ENCODE assay signal across 20 mouse cellular contexts in genomic region chr4:120388998-120389542, GRCm38 (mm10). TPM values are rescaled to one million over a fixed set of nuclear protein-coding genes. Genes with fewer than 3 reads are reported as not detected.
DNase-seq lines count a peak whose midpoint lies in the region; ATAC-seq and TF ChIP-seq lines count a peak whose summit lies in the region.
"Had no signal": no experiment of that assay in that cellular context is flagged by ENCODE, and none has a peak within 500 bp of the region (broad histone marks: within the 10 kb centered on the region; RNA-seq: fewer than 3 reads in every experiment).

No protein-coding gene starts in this region.

- peaks cover 18% of the 10 kb centered on the region for H3K4me1 ChIP-seq in hindbrain, embryonic 10.5 days (replicated peaks)
- H3K4me1 ChIP-seq in hindbrain, embryonic 13.5 days (replicated peaks) = no peaks in the 10 kb centered on the region

- no peak overlapping the region for H3K4me3 ChIP-seq in hindbrain, embryonic 10.5 days
- no peak overlapping the region for H3K4me3 ChIP-seq in hindbrain, embryonic 13.5 days
- H3K4me3 ChIP-seq: limb, embryonic 13.5 days; liver, embryonic 13.5 days; midbrain, embryonic 10.5 days; neural tube, embryonic 13.5 days had no signal

- no peak overlapping the region for H3K9ac ChIP-seq in hindbrain, embryonic 13.5 days
- H3K9ac ChIP-seq: limb, embryonic 13.5 days; liver, embryonic 13.5 days; lung, embryonic 14.5 days; neural tube, embryonic 13.5 days had no signal

- no peak overlapping the region for H3K4me2 ChIP-seq in hindbrain, embryonic 13.5 days
- H3K4me2 ChIP-seq: limb, embryonic 13.5 days; liver, embryonic 13.5 days; lung, embryonic 14.5 days; neural tube, embryonic 13.5 days had no signal

- peaks cover 64% of the 10 kb centered on the region for H3K27me3 ChIP-seq in hindbrain, embryonic 10.5 days (ENCODE audit: insufficient read depth, poor library complexity, severe bottlenecking)
- peaks cover 3% of the 10 kb centered on the region; the same call in 1 of the 2 replicates for H3K27me3 ChIP-seq in hindbrain, embryonic 13.5 days
- H3K27me3 ChIP-seq: limb, embryonic 13.5 days; neural tube, embryonic 13.5 days had no signal

- ATAC-seq in hindbrain, embryonic 13.5 days (ENCODE audit: low FRiP score) = no peak
- ATAC-seq: hindbrain, postnatal 0 days had no signal

- 17% methylated on average over 3 of the region's 3 CpGs for WGBS in hindbrain, embryonic 10.5 days
- 11% methylated on average over 3 of the region's 3 CpGs for WGBS in hindbrain, embryonic 13.5 days

- TF ChIP-seq POLR2A in brain, embryonic 14.5 days (IDR thresholded peaks at IDR 0.05; ENCODE audit: borderline replicate concordance, extremely low read depth, insufficient read depth, insufficient read length, poor library complexity, severe bottlenecking) = no peak

- H3K9me3 ChIP-seq in hindbrain, embryonic 10.5 days = no peaks in the 10 kb centered on the region
- no peaks in the 10 kb centered on the region for H3K9me3 ChIP-seq in hindbrain, embryonic 13.5 days
- H3K9me3 ChIP-seq: limb, embryonic 13.5 days; liver, embryonic 13.5 days; midbrain, embryonic 10.5 days; neural tube, embryonic 13.5 days had no signal

- H3K36me3 ChIP-seq in hindbrain, embryonic 10.5 days = no peaks in the 10 kb centered on the region
- H3K36me3 ChIP-seq in hindbrain, embryonic 13.5 days = no peaks in the 10 kb centered on the region
- H3K36me3 ChIP-seq: limb, embryonic 13.5 days; liver, embryonic 13.5 days; midbrain, embryonic 10.5 days; neural tube, embryonic 13.5 days had no signal

- H3K27ac ChIP-seq in hindbrain, embryonic 10.5 days = no peak overlapping the region
- H3K27ac ChIP-seq in hindbrain, embryonic 13.5 days = no peak overlapping the region
- H3K27ac ChIP-seq: hindbrain, postnatal 0 days; limb, embryonic 13.5 days; liver, embryonic 13.5 days; midbrain, embryonic 10.5 days; neural tube, embryonic 13.5 days had no signal

- no peak for TF ChIP-seq CTCF in brain, embryonic 14.5 days (IDR thresholded peaks at IDR 0.05; ENCODE audit: borderline replicate concordance, extremely low read depth, insufficient read depth, insufficient read length)

- DNase-seq in embryo, embryonic 10 days (ENCODE audit: low spot score) = peak; percentile 54
- DNase-seq in embryo, embryonic 9.5 days (ENCODE audit: extremely low spot score) = no peak
- DNase-seq in hindbrain, embryonic 10.5 days (ENCODE audit: low spot score) = peak; percentile 7
- DNase-seq in brain, embryonic 14.5 days (ENCODE audit: low read depth) = peak; percentile 74
- peak; percentile 51 for DNase-seq in retina, embryonic 14.5 days (ENCODE audit: low spot score)
- no peak for DNase-seq in adrenal gland, adult 2 months
- no peak for DNase-seq in cerebellum, adult 11 months
- DNase-seq: cerebellum, adult 9-11 months; heart, postnatal 4 days; kidney, adult 2 months; kidney, postnatal 10 days; liver, embryonic 13.5 days; lung, embryonic 14.5 days; lung, postnatal 4 days; right cerebral cortex, postnatal 25 days had no signal

RNA-seq across cellular contexts. Expression of gene Scmh1, which starts 16.0 kb away (rescaled TPM):
- polyA plus RNA-seq in hindbrain, embryonic 10.5 days (2016; fragmentation: Nextera tagmentation; extraction: Ambion mirVana) = 44.1 and 59.1 TPM in 2 replicates
- 84.7 and 85.7 TPM in 2 replicates for polyA plus RNA-seq in hindbrain, embryonic 13.5 days (2015; fragmentation: Nextera tagmentation; extraction: Ambion mirVana)
- 94.9 and 123 TPM in 2 replicates for polyA plus RNA-seq in brain, embryonic 14.5 days (2012; rRNA removed)
- total RNA-seq in adrenal gland, adult 2 months (2021) = 10 to 100 TPM; 33.6 to 39.5 TPM
- 18.9 and 23.0 TPM in 2 replicates for polyA plus RNA-seq in adrenal gland, adult 2 months (2012; rRNA removed)

Comparison
In these comparisons a context has a peak if more than half of its experiments do, and no peak if none do; other contexts are left out.
1. DNase-seq: peak in embryo, embryonic 10 days (single experiment), hindbrain, embryonic 10.5 days (single experiment), brain, embryonic 14.5 days (single experiment) and retina, embryonic 14.5 days (single experiment); none in embryo, embryonic 9.5 days (single experiment), adrenal gland, adult 2 months (single experiment) and cerebellum, adult 11 months (single experiment).